Mouse (Mus musculus): ENCODE measurements at regions not wholly inside any gene's neighbourhood (a gene's known extent, or its start where the extent isn't known, plus 50 kb on each side); places are given as distances from the start of the nearest gene placed in this dataset.

GRCm38 (mm10) chr15:5693810-5694209 lies 449.8 kb upstream of the Ptger4 start:
- no peak for TF ChIP-seq GATA1 (IDR thresholded peaks at IDR 0.05; ENCODE audit: low read length)
- TF ChIP-seq TAL1 (IDR thresholded peaks at IDR 0.05; ENCODE audit: low read length): no peak
